Mouse (Mus musculus) spleen, postnatal 14 days (tissue): ENCODE data around the gene Tmem269.
A peak's percentile ranks its signal among the peaks of the same experiment; 100 is the strongest.

Source experiments
- DNase-seq, 2 experiments: peaks; one replicate each; pipeline ENCODE4 v3.0.0; 2021 to 2022; ENCODE audit warnings: low spot score in 2 of 2

Gene Tmem269

GRCm38 (mm10) chr4:119218169-119218568, at the start of gene Tmem269:
Gene Tmem269, minus strand, starts transcription at chr4:119218217.
- DNase-seq: no peak

- DNase-seq: no peak
Measured at GRCm38 (mm10) chr4:119266606-119267005, 48.6 kb upstream of the Tmem269 start.

- no peak for DNase-seq
Measured at GRCm38 (mm10) chr4:119263459-119263858, 45.4 kb upstream of the Tmem269 start.

GRCm38 (mm10) chr4:119262483-119262882, 44.5 kb upstream of the Tmem269 start:
- DNase-seq: no peak

- no peak for DNase-seq
Measured at GRCm38 (mm10) chr4:119261087-119261713, 43.2 kb upstream of the Tmem269 start.

GRCm38 (mm10) chr4:119259344-119260254, 41.6 kb upstream of the Tmem269 start:
- no peak for DNase-seq

- no peak for DNase-seq
Measured at GRCm38 (mm10) chr4:119257083-119257482, 39.1 kb upstream of the Tmem269 start.

GRCm38 (mm10) chr4:119255351-119255750, 37.3 kb upstream of the Tmem269 start, which contains the start of gene Cldn19:
Gene Cldn19, plus strand, starts transcription at chr4:119255414.
- no peak for DNase-seq

GRCm38 (mm10) chr4:119254012-119254618, 36.1 kb upstream of the Tmem269 start:
- no peak for DNase-seq

- no peak for DNase-seq
Measured at GRCm38 (mm10) chr4:119252025-119252808, 34.2 kb upstream of the Tmem269 start.

- no peak for DNase-seq
Measured at GRCm38 (mm10) chr4:119248407-119248965, 30.5 kb upstream of the Tmem269 start.

- DNase-seq: peak; percentile 46 to 60
Measured at GRCm38 (mm10) chr4:119247462-119248235, 29.6 kb upstream of the Tmem269 start.

GRCm38 (mm10) chr4:119246688-119247225, 28.7 kb upstream of the Tmem269 start:
- no peak for DNase-seq

GRCm38 (mm10) chr4:119245961-119246360, 27.9 kb upstream of the Tmem269 start:
- no peak for DNase-seq

- DNase-seq: no peak
Measured at GRCm38 (mm10) chr4:119245556-119245955, 27.5 kb upstream of the Tmem269 start.

- DNase-seq: no peak
Measured at GRCm38 (mm10) chr4:119244468-119245240, 26.6 kb upstream of the Tmem269 start.

GRCm38 (mm10) chr4:119242571-119242970, 24.6 kb upstream of the Tmem269 start:
- DNase-seq: no peak

GRCm38 (mm10) chr4:119241664-119242063, 23.6 kb upstream of the Tmem269 start:
- DNase-seq: peak in 1 of 2 experiments; percentile 18

GRCm38 (mm10) chr4:119239181-119239682, 21.2 kb upstream of the Tmem269 start:
- DNase-seq: peak in 1 of 2 experiments; percentile 14
